Mouse (Mus musculus) small intestine, adult 2 months (tissue): ENCODE data around the gene Fermt3.

Experiments used
- CTCF ChIP-seq: fragments of 200-500 bp; IDR thresholded peaks from 2 replicates; pipeline ENCODE4 v1.5.1; 2012; ENCODE audit warnings: low read depth, mild to moderate bottlenecking, control low read depth, inconsistent platforms, low read length, moderate library complexity, mixed read lengths; ENCODE audit not compliant: insufficient replicate concordance, insufficient read length; ENCODE audit errors: extremely low read depth
- POLR2A ChIP-seq: fragments of 200-500 bp; IDR thresholded peaks from 2 replicates; pipeline ENCODE4 v1.6.1; 2012; ENCODE audit warnings: low read depth, mild to moderate bottlenecking, control low read depth, inconsistent platforms, low read length, moderate library complexity

- no peak for TF ChIP-seq POLR2A
- TF ChIP-seq CTCF = no peak
Measured at GRCm38 (mm10) chr19:6985951-6986708, 33.1 kb downstream of the Fermt3 start.
